Mouse (Mus musculus): ENCODE results near the gene Hoxd9.

- TF ChIP-seq ETS1 (conservative IDR thresholded peaks at IDR 0.05; ENCODE audit: low read depth, low read length) = no peak
- no peak for TF ChIP-seq CHD1 (IDR thresholded peaks at IDR 0.05; ENCODE audit: low read depth, low read length)
- no peak for TF ChIP-seq TBP (conservative IDR thresholded peaks at IDR 0.05; ENCODE audit: low read depth, low read length)
- TF ChIP-seq CTCF (conservative IDR thresholded peaks at IDR 0.05 in 1 of 2, IDR thresholded peaks at IDR 0.05 in 1 of 2; ENCODE audit: low read depth in 2 of 2, low read length in 2 of 2) = no peak
- no peak for TF ChIP-seq KAT2A (IDR thresholded peaks at IDR 0.05; ENCODE audit: insufficient replicate concordance, low read length)
- TF ChIP-seq POLR2A (IDR thresholded peaks at IDR 0.05; ENCODE audit: low read depth, low read length) = no peak
- TF ChIP-seq ZC3H11A (IDR thresholded peaks at IDR 0.05; ENCODE audit: low read depth, low read length) = no peak
- TF ChIP-seq EP300 (IDR thresholded peaks at IDR 0.05; ENCODE audit: low read length) = no peak
- no peak for TF ChIP-seq RCOR1 (conservative IDR thresholded peaks at IDR 0.05; ENCODE audit: low read depth, low read length)
- peak; percentile 98 for TF ChIP-seq ZNF384 (IDR thresholded peaks at IDR 0.05; ENCODE audit: low read depth, low read length)
- TF ChIP-seq USF1 (IDR thresholded peaks at IDR 0.05; ENCODE audit: low read depth, low read length) = no peak
- TF ChIP-seq ZKSCAN1 (IDR thresholded peaks at IDR 0.05; ENCODE audit: borderline replicate concordance, low read depth, low read length) = no peak
- no peak for TF ChIP-seq HCFC1 (IDR thresholded peaks at IDR 0.05; ENCODE audit: low read depth, low read length)
- no peak for TF ChIP-seq TCF12 (IDR thresholded peaks at IDR 0.05; ENCODE audit: low read depth, low read length)
These were observed 12.2 kb downstream of the Hoxd9 start for GRCm38 (mm10) chr2:74709465-74710419.

Measured in CH12.LX (cell line).